Mouse (Mus musculus): ENCODE data around the gene Catip. TPM values are rescaled to one million over a fixed set of nuclear protein-coding genes. Genes with fewer than 3 reads are reported as not detected.
A peak's percentile ranks its signal among the peaks of the same experiment; 100 is the strongest.

The Catip gene
- polyA plus RNA-seq, 1 experiment = 0.39 TPM

GRCm38 (mm10) chr1:74329899-74330431 is 31.9 kb upstream of the Catip start:
- Histone ChIP-seq H3K4me3 (ENCODE audit: low read depth, low read length) (no peak overlapping the region), H3K4me1 (ENCODE audit: control insufficient read depth, insufficient read depth, insufficient read length, low read length) (peaks cover 32% of the 10 kb centered on the region), H3K36me3 (ENCODE audit: control insufficient read depth, insufficient read depth, low read length) (no peaks in the 10 kb centered on the region), H3K27me3 (ENCODE audit: control insufficient read depth, insufficient read depth, low read length) (no peaks in the 10 kb centered on the region), H3K27ac (ENCODE audit: insufficient read depth, low read depth, low read length) (peak overlapping the region; percentile 87)
- 23% methylated on average over 7 of the region's 7 CpGs for WGBS
- TF ChIP-seq POLR2A (IDR thresholded peaks at IDR 0.05; ENCODE audit: low read depth, low read length) = no peak
- TF ChIP-seq CTCF (IDR thresholded peaks at IDR 0.05; ENCODE audit: extremely low read depth, insufficient read length, insufficient replicate concordance, low read depth, low read length) = no peak

GRCm38 (mm10) chr1:74331046-74331681 is 30.7 kb upstream of the Catip start:
- Histone ChIP-seq H3K27ac (ENCODE audit: insufficient read depth, low read depth, low read length) (peak overlapping the region; percentile 87), H3K4me3 (ENCODE audit: low read depth, low read length) (no peak overlapping the region), H3K36me3 (ENCODE audit: control insufficient read depth, insufficient read depth, low read length) (no peaks in the 10 kb centered on the region), H3K4me1 (ENCODE audit: control insufficient read depth, insufficient read depth, insufficient read length, low read length) (peaks cover 32% of the 10 kb centered on the region), H3K27me3 (ENCODE audit: control insufficient read depth, insufficient read depth, low read length) (no peaks in the 10 kb centered on the region)
- TF ChIP-seq POLR2A (IDR thresholded peaks at IDR 0.05; ENCODE audit: low read depth, low read length) (no peak), CTCF (IDR thresholded peaks at IDR 0.05; ENCODE audit: extremely low read depth, insufficient read length, insufficient replicate concordance, low read depth, low read length) (no peak)
- 38% methylated on average over 4 of the region's 4 CpGs for WGBS

GRCm38 (mm10) chr1:74332241-74332763 is 29.6 kb upstream of the Catip start:
- TF ChIP-seq POLR2A (IDR thresholded peaks at IDR 0.05; ENCODE audit: low read depth, low read length) (no peak), CTCF (IDR thresholded peaks at IDR 0.05; ENCODE audit: extremely low read depth, insufficient read length, insufficient replicate concordance, low read depth, low read length) (peak; percentile 7; the same call in 1 of the 2 replicates)
- Histone ChIP-seq H3K27ac (ENCODE audit: insufficient read depth, low read depth, low read length) (peak overlapping the region; percentile 27; the same call in 1 of the 2 replicates), H3K4me1 (ENCODE audit: control insufficient read depth, insufficient read depth, insufficient read length, low read length) (peaks cover 32% of the 10 kb centered on the region), H3K36me3 (ENCODE audit: control insufficient read depth, insufficient read depth, low read length) (no peaks in the 10 kb centered on the region), H3K27me3 (ENCODE audit: control insufficient read depth, insufficient read depth, low read length) (no peaks in the 10 kb centered on the region), H3K4me3 (ENCODE audit: low read depth, low read length) (peak overlapping the region; percentile 74)
- WGBS = under 1% methylated on average over 36 of the region's 36 CpGs

GRCm38 (mm10) chr1:74332930-74333329 is 29.0 kb upstream of the Catip start:
- peaks cover 32% of the 10 kb centered on the region for H3K4me1 ChIP-seq (ENCODE audit: control insufficient read depth, insufficient read depth, insufficient read length, low read length)
- no peaks in the 10 kb centered on the region for H3K27me3 ChIP-seq (ENCODE audit: control insufficient read depth, insufficient read depth, low read length)
- no peaks in the 10 kb centered on the region for H3K36me3 ChIP-seq (ENCODE audit: control insufficient read depth, insufficient read depth, low read length)
- H3K27ac ChIP-seq (ENCODE audit: insufficient read depth, low read depth, low read length) = no peak overlapping the region
- WGBS = 7% methylated on average over 9 of the region's 9 CpGs
- peak overlapping the region; percentile 74 for H3K4me3 ChIP-seq (ENCODE audit: low read depth, low read length)
- TF ChIP-seq POLR2A (IDR thresholded peaks at IDR 0.05; ENCODE audit: low read depth, low read length) (no peak), CTCF (IDR thresholded peaks at IDR 0.05; ENCODE audit: extremely low read depth, insufficient read length, insufficient replicate concordance, low read depth, low read length) (no peak)

- Histone ChIP-seq H3K27ac (ENCODE audit: insufficient read depth, low read depth, low read length) (no peak overlapping the region), H3K4me1 (ENCODE audit: control insufficient read depth, insufficient read depth, insufficient read length, low read length) (peaks cover 27% of the 10 kb centered on the region), H3K27me3 (ENCODE audit: control insufficient read depth, insufficient read depth, low read length) (no peaks in the 10 kb centered on the region), H3K36me3 (ENCODE audit: control insufficient read depth, insufficient read depth, low read length) (no peaks in the 10 kb centered on the region), H3K4me3 (ENCODE audit: low read depth, low read length) (no peak overlapping the region)
- no peak for TF ChIP-seq CTCF (IDR thresholded peaks at IDR 0.05; ENCODE audit: extremely low read depth, insufficient read length, insufficient replicate concordance, low read depth, low read length)
- no peak for TF ChIP-seq POLR2A (IDR thresholded peaks at IDR 0.05; ENCODE audit: low read depth, low read length)
- WGBS = 89% methylated on average over 3 of the region's 3 CpGs
Measured at GRCm38 (mm10) chr1:74334607-74335006, 27.3 kb upstream of the Catip start.

- Histone ChIP-seq H3K36me3 (ENCODE audit: control insufficient read depth, insufficient read depth, low read length) (no peaks in the 10 kb centered on the region), H3K27me3 (ENCODE audit: control insufficient read depth, insufficient read depth, low read length) (no peaks in the 10 kb centered on the region), H3K4me3 (ENCODE audit: low read depth, low read length) (no peak overlapping the region), H3K27ac (ENCODE audit: insufficient read depth, low read depth, low read length) (no peak overlapping the region), H3K4me1 (ENCODE audit: control insufficient read depth, insufficient read depth, insufficient read length, low read length) (peaks cover 26% of the 10 kb centered on the region)
- WGBS = 78% methylated on average over 4 of the region's 4 CpGs
- TF ChIP-seq CTCF (IDR thresholded peaks at IDR 0.05; ENCODE audit: extremely low read depth, insufficient read length, insufficient replicate concordance, low read depth, low read length) = no peak
- TF ChIP-seq POLR2A (IDR thresholded peaks at IDR 0.05; ENCODE audit: low read depth, low read length) = no peak
Measured at GRCm38 (mm10) chr1:74335033-74335432, 26.9 kb upstream of the Catip start.

- peaks cover 24% of the 10 kb centered on the region; the same call in 1 of the 2 replicates for H3K4me1 ChIP-seq (ENCODE audit: control insufficient read depth, insufficient read depth, insufficient read length, low read length)
- H3K36me3 ChIP-seq (ENCODE audit: control insufficient read depth, insufficient read depth, low read length) = no peaks in the 10 kb centered on the region
- no peaks in the 10 kb centered on the region for H3K27me3 ChIP-seq (ENCODE audit: control insufficient read depth, insufficient read depth, low read length)
- no peak overlapping the region for H3K27ac ChIP-seq (ENCODE audit: insufficient read depth, low read depth, low read length)
- WGBS = 80% methylated on average over 6 of the region's 6 CpGs
- H3K4me3 ChIP-seq (ENCODE audit: low read depth, low read length) = no peak overlapping the region
- TF ChIP-seq CTCF (IDR thresholded peaks at IDR 0.05; ENCODE audit: extremely low read depth, insufficient read length, insufficient replicate concordance, low read depth, low read length) = no peak
- TF ChIP-seq POLR2A (IDR thresholded peaks at IDR 0.05; ENCODE audit: low read depth, low read length) = no peak
Measured at GRCm38 (mm10) chr1:74335436-74336170, 26.3 kb upstream of the Catip start.
